Mouse (Mus musculus) layer of hippocampus, postnatal 10 days (tissue): Measurements from ENCODE around the gene Atoh1. TPM values are rescaled to one million over a fixed set of nuclear protein-coding genes. Genes with fewer than 3 reads are reported as not detected.

Experiments used
- DNase-seq, 2 experiments: peaks; one replicate each; pipeline ENCODE4 v3.0.0; 2021; ENCODE audit warnings: low spot score in 2 of 2
- long read RNA-seq: library from polyadenylated mRNA; stranded (forward); transcript quantifications from one replicate; pipeline ENCODE4 v2.0.0, GENCODE M21; 2023
- total RNA-seq, 2 experiments: library from RNA; stranded (reverse); gene quantifications; 2 replicates each; pipeline ENCODE4 v1.2.3; 2021

The Atoh1 gene
- not detected for total RNA-seq
- long read RNA-seq, result 0 reads

DNA sequence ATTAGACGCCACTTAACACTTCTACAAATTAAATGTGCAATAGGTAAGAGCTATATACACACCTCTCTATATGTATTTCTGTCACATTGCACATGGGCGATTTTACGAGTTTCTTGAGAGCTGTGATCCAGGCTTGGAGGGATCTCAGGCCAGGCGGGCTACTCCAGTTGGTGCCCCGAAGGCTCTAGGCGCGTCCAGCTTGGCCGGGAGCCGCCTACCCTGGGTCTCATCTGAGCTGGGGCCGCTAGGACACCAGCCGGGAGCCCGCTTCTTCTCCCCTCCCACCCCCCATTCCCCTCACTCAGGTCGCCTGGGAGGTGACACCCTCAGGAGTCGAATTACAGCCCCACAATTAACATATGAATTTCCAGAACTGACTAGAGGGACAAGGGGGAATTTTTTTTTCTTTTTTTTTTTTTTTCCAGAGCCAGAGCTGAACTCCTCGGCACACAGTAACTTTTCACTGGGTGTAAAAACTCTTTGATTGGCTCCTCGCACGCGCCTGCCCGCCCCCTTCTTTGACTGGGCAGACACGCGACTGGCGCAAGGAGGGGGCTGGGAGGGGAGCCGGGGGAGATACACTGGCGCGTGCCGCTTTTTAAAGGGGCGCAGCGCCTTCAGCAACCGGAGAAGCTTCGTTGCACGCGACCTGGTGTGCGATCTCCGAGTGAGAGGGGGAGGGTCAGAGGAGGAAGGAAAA, at the start of gene Atoh1:
Gene Atoh1 (plus strand): TSS at position 627 of the 700 bp plus-strand sequence.
- DNase-seq, result peak; percentile 9 to 30

- DNase-seq, result peak; percentile 56 to 67
These were observed 45.0 kb upstream of the Atoh1 start for GRCm38 (mm10) chr6:64683974-64684373.

GRCm38 (mm10) chr6:64684973-64685372, 44.0 kb upstream of the Atoh1 start:
- DNase-seq, result peak; percentile 64 to 78

GRCm38 (mm10) chr6:64688181-64688944, 40.6 kb upstream of the Atoh1 start:
- DNase-seq, result no peak

DNA sequence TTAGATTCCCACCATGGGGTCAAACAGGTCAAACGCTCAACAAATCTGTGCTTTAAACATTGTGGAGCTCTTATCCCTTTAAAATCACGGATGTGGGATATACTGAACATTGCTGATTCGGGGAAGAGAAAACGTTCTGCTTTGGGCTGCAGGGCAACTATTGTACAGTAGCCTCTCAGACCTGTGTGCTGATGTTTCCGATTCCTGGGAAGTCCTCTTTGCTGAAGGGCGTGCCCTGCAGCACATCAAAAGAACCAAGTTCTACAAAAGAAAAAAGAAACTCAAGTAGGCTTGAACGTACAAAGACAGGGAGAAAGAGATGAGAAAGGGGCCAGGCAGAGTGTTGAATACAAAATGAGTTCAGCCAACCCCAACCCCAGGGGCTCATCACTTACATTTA, 34.2 kb upstream of the Atoh1 start:
- no peak for DNase-seq

DNA sequence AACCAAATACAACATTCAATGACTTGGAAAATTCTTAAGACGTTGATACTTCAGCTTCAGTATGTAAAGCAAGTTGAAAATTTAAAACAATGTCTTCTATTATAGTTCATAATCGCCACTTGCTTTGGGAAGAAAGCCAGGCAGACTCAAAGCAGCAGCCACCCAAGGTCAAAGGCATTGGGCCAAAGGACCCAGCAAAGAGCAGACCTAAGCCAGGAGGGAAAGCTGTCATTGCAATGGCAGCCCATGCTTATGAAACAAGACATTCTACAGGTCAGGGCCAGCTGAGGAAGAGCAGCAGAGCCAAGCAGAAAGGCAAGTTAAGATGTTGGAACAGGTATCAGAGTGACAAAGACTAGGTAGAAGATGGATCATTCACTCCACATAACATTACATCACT, 25.3 kb upstream of the Atoh1 start:
- DNase-seq, result no peak

- no peak for DNase-seq
These were observed 1.0 kb upstream of the Atoh1 start for GRCm38 (mm10) chr6:64727751-64728403.

GRCm38 (mm10) chr6:64729231-64730011, 496 bp downstream of the Atoh1 start:
- DNase-seq, result peak; percentile 9 to 20

GRCm38 (mm10) chr6:64730030-64730429, 1.1 kb downstream of the Atoh1 start:
- DNase-seq, result peak in 1 of 2 experiments; percentile 13

GRCm38 (mm10) chr6:64730506-64731020, 1.6 kb downstream of the Atoh1 start:
- DNase-seq, result peak in 1 of 2 experiments; percentile 6

DNA sequence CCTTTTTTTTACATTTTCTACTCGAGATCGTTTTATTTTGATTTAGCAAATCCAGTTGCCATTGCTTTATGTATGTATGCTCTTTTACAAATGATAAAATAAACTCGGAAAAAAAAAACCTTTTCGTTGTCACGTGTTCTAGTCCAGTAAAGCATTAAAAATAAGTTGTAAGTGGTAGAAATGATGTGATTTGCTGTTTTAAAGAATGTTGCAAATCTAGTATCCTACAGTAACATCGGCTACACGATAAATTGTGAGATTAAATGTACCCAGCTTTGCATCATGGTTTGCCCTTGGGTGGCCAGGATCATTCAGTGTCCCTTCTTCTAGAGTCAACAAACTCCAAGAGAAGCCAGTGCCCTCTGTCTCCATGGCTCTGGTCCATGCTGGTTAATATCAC, 2.2 kb downstream of the Atoh1 start:
- DNase-seq, result no peak

DNA sequence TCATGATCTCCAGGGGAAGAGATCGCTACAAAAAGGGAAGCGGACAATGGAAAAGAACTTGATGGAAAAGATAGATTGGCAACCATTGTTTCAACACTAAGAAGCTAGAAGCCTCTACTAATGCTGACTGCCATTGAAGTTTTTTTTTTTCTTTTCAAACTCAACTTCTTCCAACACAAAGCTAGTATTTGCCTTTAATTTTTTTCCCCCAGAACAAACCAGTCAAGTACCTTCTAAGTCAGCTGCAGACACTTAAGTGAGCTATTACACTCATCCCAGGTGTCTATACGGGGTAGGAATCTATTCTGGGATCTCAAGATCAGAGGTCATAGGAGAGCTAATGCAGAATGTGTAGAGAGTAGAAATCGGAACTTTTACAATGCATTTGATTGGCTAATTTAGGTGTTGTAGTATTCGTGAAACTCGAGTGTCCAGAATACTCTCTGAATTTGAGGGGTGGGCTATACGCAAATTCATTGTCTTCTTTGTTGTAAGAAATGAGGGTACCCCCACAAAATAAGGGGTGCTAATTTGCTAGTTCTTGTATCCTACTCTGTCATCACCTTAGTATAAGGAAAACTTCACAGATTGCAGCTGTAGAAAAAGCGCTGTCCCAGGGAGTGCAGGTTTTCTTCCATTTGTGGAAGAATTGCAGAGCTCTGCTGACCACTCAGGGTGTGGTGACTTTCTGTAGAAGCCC, 2.8 kb downstream of the Atoh1 start:
- no peak for DNase-seq

GRCm38 (mm10) chr6:64733311-64733710, 4.4 kb downstream of the Atoh1 start:
- DNase-seq, result no peak

GRCm38 (mm10) chr6:64734441-64735320, 5.8 kb downstream of the Atoh1 start:
- DNase-seq, result peak; percentile 21 to 28

DNA sequence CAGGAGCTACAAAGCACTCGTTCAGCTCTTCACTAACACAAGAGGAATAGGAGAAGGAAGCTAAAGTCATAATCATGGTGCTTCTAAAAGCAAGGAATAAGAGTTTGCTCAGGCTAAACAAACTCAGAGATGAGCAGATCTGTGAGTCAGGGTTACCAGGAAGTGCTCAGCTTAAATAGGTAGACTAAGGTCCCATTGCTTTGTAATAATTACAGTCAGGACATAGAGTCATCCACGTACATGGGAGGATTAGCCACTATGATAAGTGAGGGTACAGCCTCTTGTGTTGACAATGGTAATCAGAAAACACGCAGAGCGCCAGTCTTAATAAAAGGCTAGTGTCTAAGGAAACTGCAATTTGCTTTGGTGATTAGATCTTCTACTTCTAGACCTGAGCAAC, 7.4 kb downstream of the Atoh1 start:
- no peak for DNase-seq

- no peak for DNase-seq
These were observed 14.1 kb downstream of the Atoh1 start for GRCm38 (mm10) chr6:64742915-64743489.

- DNase-seq, result no peak
These were observed 25.6 kb downstream of the Atoh1 start for GRCm38 (mm10) chr6:64754515-64754914.

- peak in 1 of 2 experiments; percentile 18 for DNase-seq
These were observed 35.0 kb downstream of the Atoh1 start for GRCm38 (mm10) chr6:64763901-64764300.

- no peak for DNase-seq
These were observed 44.5 kb downstream of the Atoh1 start for GRCm38 (mm10) chr6:64773430-64773829.
